Mouse (Mus musculus): ENCODE data around the gene Atad3a.

Gene Atad3a

DNA sequence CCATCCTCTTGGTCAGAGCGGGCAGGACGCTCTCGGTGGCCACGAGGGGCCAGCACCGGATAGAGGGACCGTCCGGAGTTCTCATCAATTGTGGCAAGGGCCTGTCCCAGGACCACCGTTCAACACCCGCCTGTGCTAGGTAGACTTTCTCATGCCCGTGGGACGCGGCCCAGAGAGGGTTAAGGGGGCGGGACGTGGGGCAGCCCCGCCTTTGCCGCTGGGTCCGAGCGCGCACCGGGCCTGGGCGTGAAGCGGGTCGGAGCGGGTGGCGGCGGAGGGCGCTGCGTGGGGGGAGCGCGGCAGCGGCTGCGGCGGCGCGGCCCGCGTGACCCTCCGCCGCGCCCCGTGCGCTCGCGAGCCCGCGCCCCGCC, 66.8 kb downstream of the Atad3a start, which contains the start of gene Fndc10:
TSS of gene Fndc10 (plus strand) at position 232 of the 371 bp plus-strand sequence.
- DNase-seq (ENCODE audit: low spot score), result no peak

DNA sequence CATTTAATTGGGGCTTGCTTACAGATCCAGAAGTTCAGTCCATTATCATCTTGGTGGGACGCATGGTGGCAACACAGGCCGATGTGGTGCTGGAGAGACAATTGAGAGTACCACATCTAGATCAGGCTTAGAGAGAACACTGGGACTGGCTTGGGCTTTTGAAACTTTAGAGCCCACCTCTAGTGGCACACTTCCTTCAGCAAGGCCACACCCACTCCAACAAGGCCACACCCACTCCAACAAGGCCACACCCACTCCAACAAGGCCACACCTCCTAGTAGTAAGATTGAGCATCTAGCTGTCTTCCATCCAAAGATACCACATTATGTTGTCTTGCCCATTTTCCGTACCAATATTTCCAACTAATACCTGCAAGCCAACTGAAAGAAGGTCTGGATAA, 68.5 kb downstream of the Atad3a start:
- DNase-seq (ENCODE audit: low spot score), result peak; percentile 36

Data from T-cell, adult 2 months (primary cell).